In the genomic region with DNA sequence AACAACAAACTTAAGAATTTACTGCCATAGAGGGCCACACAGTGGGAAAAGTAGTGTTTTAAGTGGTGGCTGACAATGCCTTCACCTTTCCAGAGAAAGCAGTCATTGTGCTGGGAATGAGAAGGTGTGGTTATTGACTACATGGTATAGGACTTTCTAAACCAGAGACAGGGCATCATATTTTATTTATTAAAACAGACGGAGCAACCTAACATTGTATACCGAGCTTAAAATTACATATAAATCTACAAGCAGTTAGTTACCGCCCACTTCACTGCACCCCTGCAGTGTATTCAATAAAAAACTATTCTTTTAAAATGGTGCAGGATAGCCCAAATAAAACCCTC, we compare ENCODE assay signal across 9 mouse cellular contexts. TPM values are rescaled to one million over a fixed set of nuclear protein-coding genes. Genes with fewer than 3 reads are reported as not detected.
DNase-seq lines count a peak whose midpoint lies in the region; ATAC-seq and TF ChIP-seq lines count a peak whose summit lies in the region.
"Had no signal": no experiment of that assay in that cellular context is flagged by ENCODE, and none has a peak within 500 bp of the region (broad histone marks: within the 10 kb centered on the region; RNA-seq: fewer than 3 reads in every experiment).

No protein-coding gene starts in this region.

- no peak for TF ChIP-seq CTCF in cortical plate, adult 2 months (IDR thresholded peaks at IDR 0.05; ENCODE audit: extremely low read depth, insufficient read depth, low read length)

- no peak overlapping the region for H3K9ac ChIP-seq in heart, embryonic 14.5 days (ENCODE audit: low read length)
- peak overlapping the region; percentile 39 for H3K9ac ChIP-seq in hindbrain, embryonic 14.5 days
- H3K9ac ChIP-seq in midbrain, embryonic 13.5 days (replicated peaks) = 0 out of 2 replicates have a peak overlapping the region, but pooled peaks have one; percentile 33

- H3K4me2 ChIP-seq in heart, embryonic 14.5 days (ENCODE audit: low read length) = peak overlapping the region; percentile 52
- H3K4me2 ChIP-seq in hindbrain, embryonic 14.5 days (replicated peaks) = peak overlapping the region; percentile 42
- H3K4me2 ChIP-seq in midbrain, embryonic 13.5 days (replicated peaks) = peak overlapping the region; percentile 48

- no peak for DNase-seq in heart, postnatal 10 days
- no peak for DNase-seq in hindbrain, embryonic 14.5 days (ENCODE audit: low spot score)
- DNase-seq in spleen, adult 12 weeks (ENCODE audit: low spot score) = no peak
- no peak for DNase-seq in layer of hippocampus, postnatal 14 days (ENCODE audit: low spot score in 2 of 2)
- DNase-seq in adrenal gland, adult 18-20 months (ENCODE audit: low spot score in 2 of 2) = no peak

- TF ChIP-seq POLR2A in cortical plate, adult 2 months (IDR thresholded peaks at IDR 0.05; ENCODE audit: extremely low read depth, insufficient read depth, low read length) = no peak

- ATAC-seq in heart, embryonic 14.5 days (ENCODE audit: insufficient number of reproducible peaks, insufficient read depth, low FRiP score, low read depth) = no peak
- ATAC-seq in hindbrain, embryonic 14.5 days (ENCODE audit: low FRiP score) = peak; percentile 39; the same call in 1 of the 2 replicates
- ATAC-seq in midbrain, embryonic 13.5 days = peak; percentile 29; the same call in 1 of the 2 replicates

- no peaks in the 10 kb centered on the region for H3K36me3 ChIP-seq in heart, embryonic 14.5 days (ENCODE audit: control insufficient read depth, insufficient read depth, low read length)
- H3K36me3 ChIP-seq in hindbrain, embryonic 14.5 days (replicated peaks; ENCODE audit: control insufficient read depth, insufficient read depth) = no peaks in the 10 kb centered on the region
- H3K36me3 ChIP-seq in midbrain, embryonic 13.5 days = no peaks in the 10 kb centered on the region

- 71% methylated on average over 3 of the region's 3 CpGs for WGBS in heart, embryonic 14.5 days
- 83% methylated on average over 3 of the region's 3 CpGs for WGBS in hindbrain, embryonic 14.5 days
- 72% methylated on average over 3 of the region's 3 CpGs for WGBS in midbrain, embryonic 13.5 days

- intact Hi-C loops in heart, postnatal 10 days (cut with DNase I) = no loop called here

- H3K27me3 ChIP-seq in heart, embryonic 14.5 days (ENCODE audit: control insufficient read depth, insufficient read depth, low read length) = no peaks in the 10 kb centered on the region
- H3K27me3 ChIP-seq in hindbrain, embryonic 14.5 days (ENCODE audit: control insufficient read depth, insufficient read depth, low read length) = no peaks in the 10 kb centered on the region
- H3K27me3 ChIP-seq in midbrain, embryonic 13.5 days = no peaks in the 10 kb centered on the region

- no peaks in the 10 kb centered on the region for H3K4me1 ChIP-seq in heart, embryonic 14.5 days (ENCODE audit: control insufficient read depth in 2 of 2, insufficient read depth in 2 of 2, low read length in 2 of 2)
- H3K4me1 ChIP-seq in cortical plate, adult 2 months (ENCODE audit: control insufficient read depth, insufficient read depth, low read length) = no peaks in the 10 kb centered on the region
- H3K4me1 ChIP-seq in hindbrain, embryonic 14.5 days (replicated peaks; ENCODE audit: control insufficient read depth, insufficient read depth, low read length) = no peaks in the 10 kb centered on the region; the same call in 1 of the 2 replicates
- H3K4me1 ChIP-seq in midbrain, embryonic 13.5 days (replicated peaks) = no peaks in the 10 kb centered on the region

- no peaks in the 10 kb centered on the region for H3K9me3 ChIP-seq in heart, embryonic 14.5 days (ENCODE audit: control insufficient read depth, low read length)
- no peaks in the 10 kb centered on the region for H3K9me3 ChIP-seq in hindbrain, embryonic 14.5 days (ENCODE audit: control insufficient read depth, low read length)
- H3K9me3 ChIP-seq in midbrain, embryonic 13.5 days = no peaks in the 10 kb centered on the region

- peak overlapping the region in 1 of 2 experiments; percentile 54; a peak in 2 of 4 replicates for H3K4me3 ChIP-seq in heart, embryonic 14.5 days (ENCODE audit: control insufficient read depth in 1 of 2, insufficient read depth in 1 of 2, low read depth in 1 of 2, low read length in 2 of 2)
- peak overlapping the region; percentile 55; the same call in 1 of the 2 replicates for H3K4me3 ChIP-seq in cortical plate, adult 2 months (ENCODE audit: insufficient read depth, low read length)
- peak overlapping the region; percentile 46 for H3K4me3 ChIP-seq in hindbrain, embryonic 14.5 days (replicated peaks; ENCODE audit: low read length)
- H3K4me3 ChIP-seq in midbrain, embryonic 13.5 days (replicated peaks) = peak overlapping the region; percentile 48

- H3K27ac ChIP-seq in heart, embryonic 14.5 days (replicated peaks in 1 of 2; ENCODE audit: control insufficient read depth in 1 of 2, insufficient read depth in 1 of 2, low read depth in 2 of 2, low read length in 2 of 2) = no peak overlapping the region
- no peak overlapping the region for H3K27ac ChIP-seq in cortical plate, adult 2 months (ENCODE audit: insufficient read depth, low read length)
- H3K27ac ChIP-seq in hindbrain, embryonic 14.5 days = peak overlapping the region; percentile 66
- H3K27ac ChIP-seq in midbrain, embryonic 13.5 days = no peak overlapping the region

RNA-seq across cellular contexts. Expression of a gene that starts 0.4 kb away (rescaled TPM):
- polyA plus RNA-seq in heart, embryonic 14.5 days (2014; fragmentation: Nextera tagmentation; extraction: Ambion mirVana) = 4.0 and 4.8 TPM in 2 replicates
- total RNA-seq in heart, postnatal 10 days (2021) = 1 to 10 TPM; 4.7 to 5.4 TPM
- polyA plus RNA-seq in cortical plate, adult 2 months (2012; rRNA removed) = 9.5 and 9.7 TPM in 2 replicates
- polyA plus RNA-seq in hindbrain, embryonic 14.5 days (2014; fragmentation: Nextera tagmentation; extraction: Ambion mirVana) = 8.2 and 8.5 TPM in 2 replicates
- 9.3 and 11.1 TPM in 2 replicates for polyA plus RNA-seq in midbrain, embryonic 13.5 days (2015; fragmentation: Nextera tagmentation; extraction: Ambion mirVana)
- 10 to 100 TPM in 1 of 2 experiments, 1 to 10 TPM in 1; 9.0 to 10.8 TPM for total RNA-seq in layer of hippocampus, postnatal 14 days (2021)
- total RNA-seq in adrenal gland, adult 18-20 months (2021) = 1 to 10 TPM; 5.4 to 5.9 TPM

RNA-seq across cellular contexts. Expression of a gene that starts 5.7 kb away (rescaled TPM):
- not detected in 2 replicates for polyA plus RNA-seq in heart, embryonic 14.5 days (2014; fragmentation: Nextera tagmentation; extraction: Ambion mirVana)
- not detected for total RNA-seq in heart, postnatal 10 days (2021)
- polyA plus RNA-seq in cortical plate, adult 2 months (2012; rRNA removed) = not detected in 2 replicates
- not detected in 2 replicates for polyA plus RNA-seq in hindbrain, embryonic 14.5 days (2014; fragmentation: Nextera tagmentation; extraction: Ambion mirVana)
- polyA plus RNA-seq in midbrain, embryonic 13.5 days (2015; fragmentation: Nextera tagmentation; extraction: Ambion mirVana) = not detected in 2 replicates
- not detected for total RNA-seq in layer of hippocampus, postnatal 14 days (2021)
- total RNA-seq in adrenal gland, adult 18-20 months (2021) = not detected
- polyA plus RNA-seq: large intestine, adult 2 months had no signal

RNA-seq across cellular contexts. Expression of a gene that starts 26.8 kb away (rescaled TPM):
- polyA plus RNA-seq in heart, embryonic 14.5 days (2014; fragmentation: Nextera tagmentation; extraction: Ambion mirVana) = 0.92 and 1.1 TPM in 2 replicates
- total RNA-seq in heart, postnatal 10 days (2021) = under 1 TPM; 0.57 to 0.92 TPM
- polyA plus RNA-seq in cortical plate, adult 2 months (2012; rRNA removed) = 1.3 and 1.4 TPM in 2 replicates
- 4.8 and 5.1 TPM in 2 replicates for polyA plus RNA-seq in hindbrain, embryonic 14.5 days (2014; fragmentation: Nextera tagmentation; extraction: Ambion mirVana)
- 3.5 and 4.1 TPM in 2 replicates for polyA plus RNA-seq in midbrain, embryonic 13.5 days (2015; fragmentation: Nextera tagmentation; extraction: Ambion mirVana)
- total RNA-seq in layer of hippocampus, postnatal 14 days (2021) = 1 to 10 TPM; 3.3 to 3.8 TPM
- total RNA-seq in adrenal gland, adult 18-20 months (2021) = 1 to 10 TPM in 1 of 2 experiments, under 1 TPM in 1; 0.99 to 1.3 TPM
- polyA plus RNA-seq: large intestine, adult 2 months had no signal

RNA-seq across cellular contexts. Expression of a gene that starts 53.1 kb away (rescaled TPM):
- not detected in 2 replicates for polyA plus RNA-seq in heart, embryonic 14.5 days (2014; fragmentation: Nextera tagmentation; extraction: Ambion mirVana)
- total RNA-seq in heart, postnatal 10 days (2021) = not detected
- polyA plus RNA-seq in cortical plate, adult 2 months (2012; rRNA removed) = not detected in 2 replicates
- not detected in 2 replicates for polyA plus RNA-seq in hindbrain, embryonic 14.5 days (2014; fragmentation: Nextera tagmentation; extraction: Ambion mirVana)
- polyA plus RNA-seq in midbrain, embryonic 13.5 days (2015; fragmentation: Nextera tagmentation; extraction: Ambion mirVana) = not detected in 2 replicates
- not detected for total RNA-seq in layer of hippocampus, postnatal 14 days (2021)
- total RNA-seq in adrenal gland, adult 18-20 months (2021) = not detected
- polyA plus RNA-seq: large intestine, adult 2 months had no signal
